Mouse (Mus musculus): ENCODE data around the gene Hmgb2.
"Not testable (repeated sequence)": the region's sequence is repeated elsewhere in the genome, so short reads cannot be mapped to it uniquely, and the experiment has no call there.

The Hmgb2 gene

GRCm38 (mm10) chr8:57510791-57511315 lies 854 bp upstream of the Hmgb2 start:
- no peak for DNase-seq (ENCODE audit: low spot score)

GRCm38 (mm10) chr8:57512141-57513056 lies 692 bp downstream of the Hmgb2 start:
- DNase-seq (ENCODE audit: low spot score) = peak; percentile 75

- DNase-seq (ENCODE audit: low spot score) = not testable (repeated sequence)
Observed at GRCm38 (mm10) chr8:57513178-57513661, 1.5 kb downstream of the Hmgb2 start.

DNA sequence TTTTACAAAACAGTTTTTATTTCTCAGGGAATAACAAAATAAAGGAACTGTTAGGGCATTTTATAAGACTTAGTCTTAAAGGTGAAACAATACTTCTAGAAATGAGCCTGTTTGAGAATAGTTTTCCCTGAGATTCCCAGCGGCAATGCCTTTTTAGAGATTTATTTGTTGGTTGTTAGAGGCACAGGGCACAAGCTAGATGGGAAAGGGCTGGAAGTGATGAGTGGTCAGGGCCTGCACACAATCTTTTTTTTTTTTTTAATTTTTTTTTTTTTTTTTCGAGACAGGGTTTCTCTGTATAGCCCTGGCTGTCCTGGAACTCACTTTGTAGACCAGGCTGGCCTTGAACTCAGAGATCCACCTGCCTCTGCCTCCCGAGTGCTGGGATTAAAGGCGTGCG lies 5.0 kb downstream of the Hmgb2 start:
- not testable (repeated sequence) for DNase-seq (ENCODE audit: low spot score)

GRCm38 (mm10) chr8:57517723-57518122 lies 6.0 kb downstream of the Hmgb2 start:
- peak; percentile 21 for DNase-seq (ENCODE audit: low spot score)

- no peak for DNase-seq (ENCODE audit: low spot score)
Observed at GRCm38 (mm10) chr8:57520186-57520786, 8.6 kb downstream of the Hmgb2 start.

DNA sequence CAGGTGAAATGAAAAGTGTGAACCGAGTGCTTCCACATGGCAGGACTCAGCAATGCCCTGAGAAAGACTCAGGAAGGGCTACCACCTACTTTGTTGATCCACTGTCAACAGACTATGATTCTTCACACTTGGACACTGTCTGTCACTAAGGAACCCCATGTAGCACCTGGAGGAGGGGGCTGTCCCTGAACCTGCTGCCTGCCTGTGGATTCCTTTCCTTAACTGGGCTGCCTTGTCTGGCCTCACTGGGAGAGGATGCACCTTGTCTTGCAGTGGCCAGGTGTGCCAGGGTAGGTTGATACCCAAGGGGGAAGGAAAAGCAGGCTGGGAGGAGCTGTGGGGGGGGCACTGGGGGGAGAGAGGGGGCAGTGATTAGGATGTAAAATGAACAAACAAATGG lies 16.3 kb downstream of the Hmgb2 start:
- DNase-seq (ENCODE audit: low spot score) = no peak

DNA sequence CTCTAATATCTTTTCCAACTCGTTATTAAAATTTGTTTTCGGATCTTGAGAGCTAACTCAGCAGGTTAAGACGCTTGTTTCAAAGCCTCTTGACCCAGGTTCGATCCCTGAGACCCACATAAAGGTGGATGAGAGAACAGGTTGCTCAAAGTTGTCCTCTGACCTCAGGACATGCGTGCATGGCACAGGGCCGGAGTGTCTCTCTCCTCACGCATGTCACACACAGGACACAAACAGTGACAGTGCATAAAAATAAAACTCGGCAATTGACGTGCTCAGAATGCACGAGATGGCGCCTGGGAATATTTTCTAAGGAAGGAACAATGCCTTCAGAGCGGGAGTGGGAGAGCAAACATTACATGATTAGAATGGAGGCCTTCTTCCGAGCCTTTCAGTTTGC lies 18.5 kb downstream of the Hmgb2 start:
- DNase-seq (ENCODE audit: low spot score) = no peak

GRCm38 (mm10) chr8:57530666-57531349 lies 19.1 kb downstream of the Hmgb2 start:
- DNase-seq (ENCODE audit: low spot score) = peak; percentile 86

DNA sequence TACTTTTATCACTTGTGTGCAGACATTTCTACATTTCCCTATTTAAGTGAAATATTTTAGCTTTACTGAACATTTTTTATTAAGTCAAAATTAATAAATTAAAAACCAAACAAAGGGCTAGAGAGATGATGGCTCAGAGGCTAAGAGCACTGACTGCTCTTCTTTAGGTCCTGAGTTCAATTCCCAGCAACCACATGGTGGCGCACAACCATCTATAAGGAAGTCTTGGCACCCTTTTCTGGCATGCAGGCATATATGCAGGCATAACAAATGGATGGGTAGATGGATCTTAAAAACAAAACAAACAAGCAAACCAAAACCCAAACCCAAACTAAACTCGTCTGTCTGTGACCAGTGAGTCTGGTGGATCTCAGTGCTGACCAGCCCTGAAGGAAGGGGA lies 20.5 kb downstream of the Hmgb2 start:
- DNase-seq (ENCODE audit: low spot score) = peak; percentile 49

GRCm38 (mm10) chr8:57533106-57533505 lies 21.4 kb downstream of the Hmgb2 start:
- no peak for DNase-seq (ENCODE audit: low spot score)

- DNase-seq (ENCODE audit: low spot score) = no peak
Observed at GRCm38 (mm10) chr8:57534495-57534894, 22.8 kb downstream of the Hmgb2 start.

DNA sequence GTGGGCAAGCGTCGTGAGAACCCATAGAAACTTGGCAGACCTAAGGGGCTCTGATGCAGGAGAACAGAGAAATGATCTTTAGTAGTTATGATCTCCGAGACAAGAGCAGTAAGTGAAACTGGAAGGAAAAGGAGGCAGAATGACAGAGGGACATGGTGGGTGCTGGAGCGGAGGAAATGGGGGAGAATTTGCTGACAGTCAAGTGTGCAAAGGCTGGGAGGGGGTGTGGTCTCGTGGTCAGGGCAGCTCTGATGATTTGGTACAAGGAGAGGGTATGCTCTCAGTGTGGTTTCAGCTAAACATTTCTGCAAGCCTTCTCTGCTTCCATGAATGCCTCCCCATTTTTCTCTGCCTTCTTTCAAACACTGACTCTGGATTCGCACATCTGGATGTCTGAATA lies 24.5 kb downstream of the Hmgb2 start:
- DNase-seq (ENCODE audit: low spot score) = no peak

DNA sequence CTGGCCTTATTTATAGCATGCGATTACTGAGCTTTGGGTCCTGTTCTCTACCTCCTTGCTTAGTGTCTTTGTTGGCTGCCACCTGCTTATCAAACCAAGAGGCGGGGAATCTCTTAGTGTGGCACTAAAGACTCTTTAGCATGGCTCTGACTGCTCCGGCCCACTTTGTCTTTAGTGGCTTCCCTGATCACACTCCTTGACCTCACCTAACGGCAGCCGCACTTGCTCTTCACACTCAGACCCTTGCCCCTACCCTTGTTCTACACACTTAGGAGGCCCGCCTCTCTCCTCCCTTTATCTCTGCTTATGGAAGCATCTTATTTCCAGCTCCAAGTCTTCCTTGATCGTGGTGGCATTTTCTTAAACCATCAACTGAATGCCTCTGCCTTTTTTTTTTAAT lies 26.9 kb downstream of the Hmgb2 start:
- no peak for DNase-seq (ENCODE audit: low spot score)

GRCm38 (mm10) chr8:57540110-57540838 lies 28.6 kb downstream of the Hmgb2 start:
- DNase-seq (ENCODE audit: low spot score) = peak; percentile 90

DNA sequence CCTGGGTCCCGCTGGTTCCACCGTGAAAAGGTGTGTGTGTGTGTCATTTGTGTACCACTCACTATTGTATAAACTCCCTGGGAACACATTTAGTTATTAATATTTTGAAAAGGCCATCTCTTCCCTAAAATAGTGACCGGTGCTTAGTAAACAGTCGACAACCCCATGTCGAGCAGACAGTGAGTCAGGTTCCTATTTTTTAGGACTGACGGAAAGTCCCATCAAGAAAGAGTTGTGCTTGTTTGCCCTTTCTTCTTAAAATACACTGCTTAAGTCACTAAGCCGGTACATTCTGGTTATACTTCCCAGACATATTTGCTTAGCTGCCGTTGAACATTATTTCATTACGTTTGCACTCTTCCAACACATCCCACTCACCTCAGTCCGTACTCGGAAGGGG lies 29.2 kb downstream of the Hmgb2 start:
- no peak for DNase-seq (ENCODE audit: low spot score)

DNA sequence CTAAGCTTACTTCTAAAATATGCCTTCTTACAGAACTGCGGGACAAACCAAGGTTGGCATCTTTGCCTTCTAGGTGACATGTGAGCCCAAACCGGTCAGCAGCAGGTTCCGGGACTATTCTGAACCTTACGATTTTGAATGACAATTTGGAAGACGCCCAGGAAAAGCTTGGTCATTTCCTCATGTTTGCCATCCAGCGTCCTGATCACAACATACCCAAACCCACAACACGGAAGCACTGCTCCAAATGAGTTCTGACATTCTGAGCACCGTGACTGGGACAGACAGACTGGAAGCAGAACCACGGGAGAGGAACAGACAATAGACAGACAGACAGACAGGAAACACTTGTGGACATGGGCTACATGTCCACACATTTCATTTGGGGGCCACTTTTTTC lies 29.7 kb downstream of the Hmgb2 start:
- no peak for DNase-seq (ENCODE audit: low spot score)

GRCm38 (mm10) chr8:57546401-57546800 lies 34.7 kb downstream of the Hmgb2 start:
- no peak for DNase-seq (ENCODE audit: low spot score)

- no peak for DNase-seq (ENCODE audit: low spot score)
Observed at GRCm38 (mm10) chr8:57546834-57547233, 35.1 kb downstream of the Hmgb2 start.

- peak; percentile 68 for DNase-seq (ENCODE audit: low spot score)
Observed at GRCm38 (mm10) chr8:57547581-57547980, 35.9 kb downstream of the Hmgb2 start.

DNA sequence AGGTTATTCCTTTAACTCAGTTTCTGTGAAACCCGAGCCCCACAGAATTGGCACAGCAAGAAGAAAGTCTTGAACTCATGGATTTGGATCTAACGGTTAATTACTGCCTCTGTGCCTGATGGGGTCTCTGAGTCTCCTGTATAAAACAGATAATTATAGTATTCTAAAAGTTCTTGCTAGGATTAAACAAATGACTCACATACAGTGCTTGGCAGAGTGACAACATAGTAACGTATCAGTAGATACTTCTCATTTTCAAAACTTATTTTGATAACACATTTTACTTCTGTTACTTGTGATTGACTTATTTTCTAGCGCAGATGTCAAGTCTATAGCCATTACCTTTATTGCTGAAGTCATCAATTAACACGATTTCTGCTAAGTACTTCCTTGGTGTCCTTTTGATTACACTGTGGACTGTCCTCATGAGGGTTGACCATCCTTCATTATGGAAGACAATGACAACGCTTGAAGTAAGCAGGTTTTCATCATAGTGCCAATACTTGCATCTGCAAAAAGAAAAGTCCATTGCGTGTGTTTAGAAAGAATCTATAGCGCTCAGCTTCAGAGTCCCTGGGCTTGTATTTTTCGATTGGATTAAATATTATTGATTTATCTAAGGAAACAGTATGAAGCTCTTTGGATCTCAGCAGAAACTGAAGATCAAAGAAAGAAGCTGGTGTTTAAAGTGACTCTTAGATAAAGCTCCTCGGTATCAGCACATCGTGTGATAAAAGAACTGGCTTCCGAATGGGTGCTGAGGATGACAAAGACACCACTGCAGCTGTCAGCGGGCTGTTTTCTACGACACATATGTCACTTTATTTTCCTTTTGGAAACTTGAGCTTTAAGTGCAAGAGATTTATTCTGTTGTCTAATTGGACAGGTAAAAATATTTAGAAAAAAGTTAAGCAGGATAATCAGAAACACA lies 40.7 kb downstream of the Hmgb2 start:
- DNase-seq (ENCODE audit: low spot score) = no peak

All from embryo, embryonic 10.5 days (tissue).